Mouse (Mus musculus) lung, postnatal 0 days (tissue): ENCODE data around the gene Acin1. TPM values are rescaled to one million over a fixed set of nuclear protein-coding genes. Genes with fewer than 3 reads are reported as not detected.
"Not testable (repeated sequence)": the region's sequence is repeated elsewhere in the genome, so short reads cannot be mapped to it uniquely, and the experiment has no call there.

Experiments used
- ATAC-seq: fragments of 200-750 bp; cut with Nextera tagmentation; 2 replicates; pipeline ENCODE4 v1.8.0; 2017; ENCODE audit warnings: moderate library complexity
- DNase-seq: peaks from one replicate; pipeline ENCODE4 v3.0.0-alpha.2; 2016; ENCODE audit warnings: low spot score
- H3K27ac ChIP-seq: fragments of 300-500 bp; sonication (generic); 2 replicates; pipeline ENCODE4 v1.5.1; 2014; ENCODE audit warnings: antibody characterized with exemption, mild to moderate bottlenecking, low read length, mixed read lengths
- H3K27me3 ChIP-seq: fragments of 300-500 bp; sonication (generic); replicated peaks from 2 replicates; pipeline ENCODE4 v1.6.1; 2014; ENCODE audit warnings: low read length, mixed read lengths; ENCODE audit not compliant: insufficient read depth
- H3K36me3 ChIP-seq: fragments of 300-500 bp; sonication (generic); 2 replicates; pipeline ENCODE4 v1.6.1; 2014; ENCODE audit warnings: low read length, mixed read lengths; ENCODE audit not compliant: insufficient read depth
- H3K4me1 ChIP-seq: fragments of 300-500 bp; sonication (generic); 2 replicates; pipeline ENCODE4 v1.6.1; 2014; ENCODE audit warnings: antibody characterized with exemption, low read depth, low read length, mixed read lengths; ENCODE audit not compliant: insufficient read depth
- H3K4me2 ChIP-seq: fragments of 300-500 bp; sonication (generic); replicated peaks from 2 replicates; pipeline ENCODE4 v1.6.1; 2014; ENCODE audit warnings: low read depth, mild to moderate bottlenecking, low read length, moderate library complexity, mixed read lengths
- H3K4me3 ChIP-seq: fragments of 300-500 bp; sonication (generic); 2 replicates; pipeline ENCODE4 v1.5.1; 2014; ENCODE audit warnings: low read depth, low read length
- H3K9ac ChIP-seq: fragments of 300-500 bp; sonication (generic); replicated peaks from 2 replicates; pipeline ENCODE4 v1.6.1; 2014; ENCODE audit warnings: low read depth, mild to moderate bottlenecking
- H3K9me3 ChIP-seq: fragments of 300-500 bp; sonication (generic); 2 replicates; pipeline ENCODE4 v1.6.1; 2016; ENCODE audit warnings: low read length, mixed read lengths
- CTCF ChIP-seq: IDR thresholded peaks from 2 replicates; pipeline ENCODE4 v1.5.1; 2016; ENCODE audit warnings: antibody characterized with exemption, mild to moderate bottlenecking
- EP300 ChIP-seq: IDR thresholded peaks from 2 replicates; pipeline ENCODE4 v1.6.1; 2016; ENCODE audit warnings: antibody characterized with exemption, mild to moderate bottlenecking, control low read depth
- WGBS: fragments of 180-500 bp; shearing (Covaris S2); extraction: QIAGEN DNeasy Blood & Tissue Kit; methylation state at CpG from one replicate; pipeline ENCODE4 v1.1.7; 2014; 5-methylcytosine and 5-hydroxymethylcytosine counted together
- polyA plus RNA-seq: library from polyadenylated mRNA; unstranded; fragments of >200 nt; fragmentation: Nextera tagmentation; extraction: Ambion mirVana; gene quantifications from 2 replicates; pipeline ENCODE4 v1.2.1, GENCODE M21; 2015

Gene Acin1
- polyA plus RNA-seq, 1 experiment from 2014 or later: 74.0 TPM

- Histone ChIP-seq H3K36me3 (no peaks in the 10 kb centered on the region), H3K27me3 (no peaks in the 10 kb centered on the region), H3K9me3 (no peaks in the 10 kb centered on the region), H3K9ac (no peak overlapping the region), H3K27ac (no peak overlapping the region), H3K4me1 (no peaks in the 10 kb centered on the region), H3K4me2 (no peak overlapping the region), H3K4me3 (no peak overlapping the region)
- 75% methylated on average over 10 of the region's 10 CpGs for WGBS
- TF ChIP-seq EP300 (no peak), CTCF (no peak)
- ATAC-seq (no peak), DNase-seq (no peak)
Measured at GRCm38 (mm10) chr14:54624976-54625375, 61.8 kb downstream of the Acin1 start.

GRCm38 (mm10) chr14:54623334-54623733 is 63.4 kb downstream of the Acin1 start:
- no peak for DNase-seq
- no peak overlapping the region for H3K4me2 ChIP-seq
- 73% methylated on average over 6 of the region's 6 CpGs for WGBS
- no peaks in the 10 kb centered on the region for H3K4me1 ChIP-seq
- no peak overlapping the region for H3K9ac ChIP-seq
- no peak overlapping the region for H3K27ac ChIP-seq
- H3K27me3 ChIP-seq: no peaks in the 10 kb centered on the region
- no peak for ATAC-seq
- no peak overlapping the region for H3K4me3 ChIP-seq
- no peaks in the 10 kb centered on the region for H3K9me3 ChIP-seq
- no peaks in the 10 kb centered on the region for H3K36me3 ChIP-seq
- TF ChIP-seq EP300: no peak
- no peak for TF ChIP-seq CTCF

DNA sequence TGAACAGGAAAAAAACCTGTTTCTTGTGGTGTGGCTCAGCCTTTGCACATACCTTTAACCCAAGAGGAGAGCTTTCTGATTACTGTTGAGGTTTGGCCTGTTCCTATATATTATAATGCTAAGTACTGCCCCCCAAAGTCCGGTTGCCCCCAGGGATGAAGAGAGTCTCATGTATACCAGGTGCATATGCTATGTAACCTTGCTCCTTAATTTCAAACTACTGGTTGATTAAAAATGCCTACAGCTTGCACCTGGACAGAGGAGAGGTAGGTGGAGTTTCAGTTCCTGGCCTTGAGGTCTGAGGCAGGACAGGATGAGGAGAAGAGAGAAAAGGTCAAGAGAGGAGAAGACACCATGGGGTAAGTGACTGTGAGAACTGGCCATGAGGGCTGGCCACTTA is 65.6 kb downstream of the Acin1 start, which contains the start of gene Psmb11:
Psmb11 (plus strand) TSS at position 301 of the 400 bp plus-strand sequence.
- WGBS: 85% methylated on average over 1 of the region's 1 CpGs
- ATAC-seq (no peak), DNase-seq (no peak)
- no peaks in the 10 kb centered on the region for H3K9me3 ChIP-seq
- no peaks in the 10 kb centered on the region for H3K27me3 ChIP-seq
- TF ChIP-seq CTCF (no peak), EP300 (no peak)
- 0 out of 2 replicates have a peak, but pooled peaks cover 3% of the 10 kb centered on the region for H3K4me1 ChIP-seq
- H3K4me3 ChIP-seq: no peak within 1 kb of the TSS
- H3K9ac ChIP-seq: 0 out of 2 replicates have a peak within 1 kb of the TSS, but pooled peaks have one; percentile 19
- H3K36me3 ChIP-seq: no peaks in the 10 kb centered on the region
- no peak within 1 kb of the TSS for H3K4me2 ChIP-seq
- H3K27ac ChIP-seq: no peak within 1 kb of the TSS

DNA sequence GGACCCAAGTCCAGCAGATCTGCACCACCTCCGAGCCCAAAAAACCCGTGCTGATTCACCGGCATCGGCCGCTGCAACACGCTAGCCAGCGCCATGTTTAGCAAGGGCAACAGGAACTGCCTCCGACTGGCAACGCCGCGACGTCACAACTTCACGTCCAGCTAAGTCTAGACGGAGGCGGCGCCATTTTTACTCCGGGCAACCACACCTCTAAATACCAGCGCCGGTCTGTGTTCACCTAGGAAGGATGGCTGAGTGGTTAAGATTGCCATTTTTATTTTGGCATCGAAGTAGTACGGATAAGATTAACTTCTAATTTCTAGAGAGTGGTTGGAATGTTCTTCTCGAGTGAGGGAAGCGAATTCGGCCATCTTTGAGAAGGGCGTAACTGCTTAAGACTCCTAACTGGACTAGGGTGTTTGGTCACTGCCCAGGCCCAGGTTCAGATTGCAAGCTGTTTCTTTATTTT is 68.8 kb downstream of the Acin1 start, which contains the start of gene Psmb5:
Psmb5 (minus strand) TSS at position 126 of the 469 bp plus-strand sequence.
- Histone ChIP-seq H3K27ac (peak within 1 kb of the TSS; percentile 60), H3K4me2 (peak within 1 kb of the TSS; percentile 79), H3K9me3 (no peaks in the 10 kb centered on the region), H3K4me1 (0 out of 2 replicates have a peak, but pooled peaks cover 3% of the 10 kb centered on the region), H3K4me3 (peak within 1 kb of the TSS; percentile 74), H3K27me3 (no peaks in the 10 kb centered on the region), H3K36me3 (no peaks in the 10 kb centered on the region), H3K9ac (peak within 1 kb of the TSS; percentile 70)
- TF ChIP-seq CTCF: no peak
- peak; percentile 60; the same call in 1 of the 2 replicates for TF ChIP-seq EP300
- DNase-seq (peak; percentile 96), ATAC-seq (peak; percentile 95)
- WGBS: under 1% methylated on average over 23 of the region's 25 CpGs

- H3K4me3 ChIP-seq: peak overlapping the region; percentile 74
- H3K27me3 ChIP-seq: no peaks in the 10 kb centered on the region
- no peaks in the 10 kb centered on the region for H3K9me3 ChIP-seq
- peak overlapping the region; percentile 70 for H3K9ac ChIP-seq
- H3K36me3 ChIP-seq: no peaks in the 10 kb centered on the region
- DNase-seq (peak; percentile 16), ATAC-seq (peak; percentile 43)
- WGBS: 2% methylated on average over 38 of the region's 38 CpGs
- H3K4me1 ChIP-seq: 0 out of 2 replicates have a peak, but pooled peaks cover 3% of the 10 kb centered on the region
- H3K27ac ChIP-seq: peak overlapping the region; percentile 60
- TF ChIP-seq CTCF (peak; percentile 25), EP300 (no peak)
- peak overlapping the region; percentile 79 for H3K4me2 ChIP-seq
Measured at GRCm38 (mm10) chr14:54617152-54617896, 69.4 kb downstream of the Acin1 start.

GRCm38 (mm10) chr14:54616226-54616825 is 70.4 kb downstream of the Acin1 start:
- peak; percentile 31 for DNase-seq

DNA sequence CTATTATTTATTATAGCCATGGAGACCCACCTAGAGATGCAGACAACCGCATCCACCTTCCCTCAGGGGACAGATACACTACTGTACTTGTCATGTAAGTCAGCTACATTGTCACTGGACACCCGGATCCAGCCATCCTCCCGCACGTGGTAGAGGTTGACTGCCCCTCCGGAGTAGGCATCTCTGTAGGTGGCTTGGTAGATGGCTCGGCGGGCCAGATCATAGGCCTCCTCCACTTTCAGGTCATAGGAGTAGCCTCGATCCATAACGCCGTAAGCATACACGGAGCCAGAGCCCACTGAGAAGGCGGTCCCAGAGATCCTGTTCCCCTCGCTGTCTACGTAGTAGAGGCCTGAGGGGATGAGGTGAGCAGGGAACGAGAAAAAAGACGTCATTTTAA is 72.6 kb downstream of the Acin1 start:
- not testable (repeated sequence) for DNase-seq, H3K4me1 ChIP-seq, H3K36me3 ChIP-seq, H3K9ac ChIP-seq, H3K9me3 ChIP-seq, ATAC-seq, H3K27me3 ChIP-seq, H3K4me3 ChIP-seq, H3K4me2 ChIP-seq, H3K27ac ChIP-seq
- 89% methylated on average over 10 of the region's 16 CpGs for WGBS

More at GRCm38 (mm10) chr14:54616226-54616825, 70.4 kb downstream of the Acin1 start:
- no peak for ATAC-seq
- Histone ChIP-seq H3K36me3 (no peaks in the 10 kb centered on the region), H3K27me3 (no peaks in the 10 kb centered on the region), H3K4me2 (no peak overlapping the region), H3K4me1 (0 out of 2 replicates have a peak, but pooled peaks cover 3% of the 10 kb centered on the region), H3K27ac (no peak overlapping the region), H3K9ac (no peak overlapping the region), H3K9me3 (no peaks in the 10 kb centered on the region), H3K4me3 (no peak overlapping the region)
- TF ChIP-seq CTCF (no peak), EP300 (no peak)
- WGBS: 91% methylated on average over 16 of the region's 16 CpGs
